Mouse (Mus musculus) lung, postnatal 0 days (tissue): ENCODE measurements around the gene Evx2.

Experiments used
- CTCF ChIP-seq: IDR thresholded peaks from 2 replicates; pipeline ENCODE4 v1.5.1; 2016; ENCODE audit warnings: antibody characterized with exemption, mild to moderate bottlenecking
- EP300 ChIP-seq: IDR thresholded peaks from 2 replicates; pipeline ENCODE4 v1.6.1; 2016; ENCODE audit warnings: antibody characterized with exemption, mild to moderate bottlenecking, control low read depth

GRCm38 (mm10) chr2:74703317-74703716 lies 44.0 kb upstream of the Evx2 start:
- no peak for TF ChIP-seq CTCF
- no peak for TF ChIP-seq EP300
